Mouse (Mus musculus) small intestine, adult 2 months (tissue): ENCODE results near the gene Sdr39u1.

Experiments used
- CTCF ChIP-seq: fragments of 200-500 bp; IDR thresholded peaks from 2 replicates; pipeline ENCODE4 v1.5.1; 2012; ENCODE audit warnings: low read depth, mild to moderate bottlenecking, control low read depth, inconsistent platforms, low read length, moderate library complexity, mixed read lengths; ENCODE audit not compliant: insufficient replicate concordance, insufficient read length; ENCODE audit errors: extremely low read depth
- POLR2A ChIP-seq: fragments of 200-500 bp; IDR thresholded peaks from 2 replicates; pipeline ENCODE4 v1.6.1; 2012; ENCODE audit warnings: low read depth, mild to moderate bottlenecking, control low read depth, inconsistent platforms, low read length, moderate library complexity

DNA sequence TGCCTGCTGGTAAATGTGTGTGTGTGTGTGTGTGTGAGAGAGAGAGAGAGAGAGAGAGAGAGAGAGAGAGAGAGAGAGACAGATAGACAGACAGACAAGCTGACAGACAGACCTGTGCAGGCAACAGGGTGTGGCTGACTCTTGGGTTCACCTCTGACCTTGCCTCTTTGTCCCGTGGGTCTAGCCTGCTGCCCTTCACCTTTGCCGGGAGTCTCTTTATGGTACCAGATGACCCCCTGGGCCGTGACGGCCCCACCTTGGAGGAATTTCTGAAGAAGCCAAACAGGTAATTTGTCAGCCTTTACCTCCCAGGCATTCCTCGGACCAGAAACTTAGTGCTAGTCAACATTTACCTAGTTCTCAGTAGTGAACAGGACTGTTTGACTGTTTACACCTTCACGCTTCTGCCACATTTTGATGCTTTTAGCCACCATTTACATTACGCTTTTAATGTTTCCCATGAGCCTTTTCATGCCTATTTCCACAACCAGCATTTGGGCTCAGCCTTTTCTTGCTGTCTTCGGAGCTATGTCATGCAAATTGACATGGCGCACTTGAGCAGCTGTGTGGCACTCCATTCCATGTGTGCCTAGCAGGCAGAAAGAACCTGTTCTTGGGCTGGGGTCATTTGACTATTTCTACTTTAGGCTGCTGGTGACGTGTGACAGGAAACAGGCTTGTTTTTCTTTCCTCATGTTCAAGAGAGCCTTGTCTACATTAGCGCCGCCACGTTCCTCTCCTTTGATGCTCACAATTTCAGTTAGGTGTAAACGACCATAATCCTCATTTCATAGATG is 31.7 kb downstream of the Sdr39u1 start:
- TF ChIP-seq CTCF (no peak), POLR2A (no peak)
